Mouse (Mus musculus): ENCODE measurements around the gene 1190002N15Rik.

1190002N15Rik gene

GRCm38 (mm10) chr9:94529987-94530386 lies 7.9 kb downstream of the 1190002N15Rik start:
- DNase-seq (ENCODE audit: low read depth, low spot score) = peak; percentile 14

- DNase-seq (ENCODE audit: low read depth, low spot score) = peak; percentile 20
Observed at GRCm38 (mm10) chr9:94529146-94529746, 8.6 kb downstream of the 1190002N15Rik start.

- DNase-seq (ENCODE audit: low read depth, low spot score) = peak; percentile 19
Observed at GRCm38 (mm10) chr9:94526473-94526872, 11.4 kb downstream of the 1190002N15Rik start.

- DNase-seq (ENCODE audit: low read depth, low spot score) = no peak
Observed at GRCm38 (mm10) chr9:94512246-94512645, 25.6 kb downstream of the 1190002N15Rik start.

GRCm38 (mm10) chr9:94511139-94511538 lies 26.7 kb downstream of the 1190002N15Rik start:
- no peak for DNase-seq (ENCODE audit: low read depth, low spot score)

- DNase-seq (ENCODE audit: low read depth, low spot score) = no peak
Observed at GRCm38 (mm10) chr9:94506980-94507379, 30.9 kb downstream of the 1190002N15Rik start.

GRCm38 (mm10) chr9:94491467-94491866 lies 46.4 kb downstream of the 1190002N15Rik start:
- no peak for DNase-seq (ENCODE audit: low read depth, low spot score)

- no peak for DNase-seq (ENCODE audit: low read depth, low spot score)
Observed at GRCm38 (mm10) chr9:94487976-94488375, 49.9 kb downstream of the 1190002N15Rik start.

- no peak for DNase-seq (ENCODE audit: low read depth, low spot score)
Observed at GRCm38 (mm10) chr9:94483291-94483879, 54.5 kb downstream of the 1190002N15Rik start.

GRCm38 (mm10) chr9:94482215-94482975 lies 55.5 kb downstream of the 1190002N15Rik start:
- no peak for DNase-seq (ENCODE audit: low read depth, low spot score)

GRCm38 (mm10) chr9:94481057-94481456 lies 56.8 kb downstream of the 1190002N15Rik start:
- no peak for DNase-seq (ENCODE audit: low read depth, low spot score)

- DNase-seq (ENCODE audit: low read depth, low spot score) = no peak
Observed at GRCm38 (mm10) chr9:94479382-94479781, 58.5 kb downstream of the 1190002N15Rik start.

GRCm38 (mm10) chr9:94478954-94479353 lies 58.9 kb downstream of the 1190002N15Rik start:
- DNase-seq (ENCODE audit: low read depth, low spot score) = no peak

GRCm38 (mm10) chr9:94475973-94476372 lies 61.9 kb downstream of the 1190002N15Rik start:
- DNase-seq (ENCODE audit: low read depth, low spot score) = no peak

GRCm38 (mm10) chr9:94473898-94474297 lies 64.0 kb downstream of the 1190002N15Rik start:
- DNase-seq (ENCODE audit: low read depth, low spot score) = no peak

GRCm38 (mm10) chr9:94472963-94473582 lies 64.8 kb downstream of the 1190002N15Rik start:
- no peak for DNase-seq (ENCODE audit: low read depth, low spot score)

GRCm38 (mm10) chr9:94471485-94471884 lies 66.4 kb downstream of the 1190002N15Rik start:
- no peak for DNase-seq (ENCODE audit: low read depth, low spot score)

All from A20 (cell line).